Mouse (Mus musculus): ENCODE data around the gene Sel1l2. TPM values are rescaled to one million over a fixed set of nuclear protein-coding genes. Genes with fewer than 3 reads are reported as not detected.

Sel1l2 gene
- total RNA-seq (2012; rRNA removed) (not detected in 2 replicates), total RNA-seq (2014; rRNA removed) (not detected in 2 replicates), polyA plus RNA-seq (2012; ENCODE audit: insufficient read length, low read depth) (not detected in 2 replicates)

- no peak for DNase-seq (ENCODE audit: extremely low read depth)
- Histone ChIP-seq H3K9ac (ENCODE audit: insufficient read depth, low read depth) (no peak within 1 kb of the TSS), H3K9me3 (replicated peaks; ENCODE audit: low read length) (no peaks in the 10 kb centered on the region), H3K27ac (ENCODE audit: insufficient read depth, low read depth) (no peak within 1 kb of the TSS), H3K4me1 (ENCODE audit: control insufficient read depth in 1 of 2, insufficient read depth in 2 of 2) (no peaks in the 10 kb centered on the region), H3K79me2 (replicated peaks; ENCODE audit: control insufficient read depth, extremely low read depth, insufficient read depth, poor library complexity, severe bottlenecking) (no peaks in the 10 kb centered on the region), H3K27me3 (replicated peaks) (no peaks in the 10 kb centered on the region), H3K4me2 (ENCODE audit: insufficient read depth, low read depth, poor library complexity, severe bottlenecking) (no peak within 1 kb of the TSS), H3K4me3 (replicated peaks in 1 of 3; ENCODE audit: low read depth in 2 of 3, low read length in 2 of 3, poor library complexity in 1 of 3) (no peak within 1 kb of the TSS), H3K36me3 (replicated peaks in 1 of 2; ENCODE audit: control insufficient read depth in 1 of 2, insufficient read depth in 1 of 2, low read length in 1 of 2) (no peaks in the 10 kb centered on the region)
- no peak for TF ChIP-seq CHD1 (IDR thresholded peaks at IDR 0.05; ENCODE audit: low read depth, low read length)
- no peak for TF ChIP-seq RCOR1 (conservative IDR thresholded peaks at IDR 0.05; ENCODE audit: low read depth, low read length)
- TF ChIP-seq ZMIZ1 (IDR thresholded peaks at IDR 0.05; ENCODE audit: low read depth, low read length), result no peak
- TF ChIP-seq PAX5 (IDR thresholded peaks at IDR 0.05; ENCODE audit: low read length), result no peak
- TF ChIP-seq SIN3A (IDR thresholded peaks at IDR 0.05; ENCODE audit: low read length), result no peak
- no peak for TF ChIP-seq CTCF (conservative IDR thresholded peaks at IDR 0.05 in 1 of 2, IDR thresholded peaks at IDR 0.05 in 1 of 2; ENCODE audit: low read depth in 2 of 2, low read length in 2 of 2)
- TF ChIP-seq MEF2A (IDR thresholded peaks at IDR 0.05; ENCODE audit: borderline replicate concordance, low read depth, low read length), result no peak
- TF ChIP-seq SMC3 (IDR thresholded peaks at IDR 0.05; ENCODE audit: low read depth, low read length), result no peak
- TF ChIP-seq MYC (IDR thresholded peaks at IDR 0.05; ENCODE audit: low read depth, low read length), result no peak
- no peak for TF ChIP-seq KAT2A (IDR thresholded peaks at IDR 0.05; ENCODE audit: insufficient replicate concordance, low read length)
- no peak for TF ChIP-seq NELFE (IDR thresholded peaks at IDR 0.05; ENCODE audit: low read depth, low read length)
- no peak for TF ChIP-seq POLR2A (IDR thresholded peaks at IDR 0.05; ENCODE audit: low read depth, low read length)
- TF ChIP-seq ELF1 (IDR thresholded peaks at IDR 0.05; ENCODE audit: low read depth, low read length), result no peak
- TF ChIP-seq IRF4 (IDR thresholded peaks at IDR 0.05; ENCODE audit: low read depth, low read length), result no peak
- no peak for TF ChIP-seq POLR2AphosphoS2 (IDR thresholded peaks at IDR 0.05; ENCODE audit: low read depth, low read length)
- TF ChIP-seq MAZ (IDR thresholded peaks at IDR 0.05; ENCODE audit: low read depth, low read length), result no peak
- TF ChIP-seq RAD21 (IDR thresholded peaks at IDR 0.05; ENCODE audit: low read depth, low read length), result no peak
- no peak for TF ChIP-seq ZNF384 (IDR thresholded peaks at IDR 0.05; ENCODE audit: low read depth, low read length)
- no peak for TF ChIP-seq GABPA (IDR thresholded peaks at IDR 0.05; ENCODE audit: insufficient replicate concordance, low read depth, low read length)
- in situ Hi-C loops (cut with MboI; ENCODE audit: low pct_ligation_motif_present, low pct_unique_long_range_greater_than_20kb, low sequenced_read_pairs) (no loop called here), dilution Hi-C loops (cut with MboI; ENCODE audit: extremely low pct_ligation_motif_present, extremely low pct_unique_long_range_greater_than_20kb, low sequenced_read_pairs) (no loop called here)
Measured at GRCm38 (mm10) chr2:140389525-140389924, at the start of gene Sel1l2. Gene Sel1l2, minus strand, starts transcription at chr2:140389706.

GRCm38 (mm10) chr2:140439081-140439480 lies 49.6 kb upstream of the Sel1l2 start:
- Histone ChIP-seq H3K79me2 (replicated peaks; ENCODE audit: control insufficient read depth, extremely low read depth, insufficient read depth, poor library complexity, severe bottlenecking) (no peaks in the 10 kb centered on the region), H3K4me3 (replicated peaks in 1 of 3; ENCODE audit: low read depth in 2 of 3, low read length in 2 of 3, poor library complexity in 1 of 3) (no peak overlapping the region), H3K4me1 (ENCODE audit: control insufficient read depth in 1 of 2, insufficient read depth in 2 of 2) (0 out of 4 replicates have a peak, but pooled peaks cover 0 to 3% of the 10 kb centered on the region in 2 experiments), H3K9ac (ENCODE audit: insufficient read depth, low read depth) (no peak overlapping the region), H3K9me3 (replicated peaks; ENCODE audit: low read length) (no peaks in the 10 kb centered on the region), H3K27ac (ENCODE audit: insufficient read depth, low read depth) (no peak overlapping the region), H3K27me3 (replicated peaks) (no peaks in the 10 kb centered on the region), H3K36me3 (replicated peaks in 1 of 2; ENCODE audit: control insufficient read depth in 1 of 2, insufficient read depth in 1 of 2, low read length in 1 of 2) (no peaks in the 10 kb centered on the region), H3K4me2 (ENCODE audit: insufficient read depth, low read depth, poor library complexity, severe bottlenecking) (no peak overlapping the region)
- in situ Hi-C loops (cut with MboI; ENCODE audit: low pct_ligation_motif_present, low pct_unique_long_range_greater_than_20kb, low sequenced_read_pairs), result no loop called here
- TF ChIP-seq EP300 (IDR thresholded peaks at IDR 0.05; ENCODE audit: low read length) (no peak), CHD1 (IDR thresholded peaks at IDR 0.05; ENCODE audit: low read depth, low read length) (no peak)
- dilution Hi-C loops (cut with MboI; ENCODE audit: extremely low pct_ligation_motif_present, extremely low pct_unique_long_range_greater_than_20kb, low sequenced_read_pairs), result no loop called here
- no peak for DNase-seq (ENCODE audit: extremely low read depth)

All from CH12.LX (cell line).